Mouse (Mus musculus) layer of hippocampus, adult 8-10 months (tissue): Measurements from ENCODE around the gene Kif26b. TPM values are rescaled to one million over a fixed set of nuclear protein-coding genes. Genes with fewer than 3 reads are reported as not detected.

Source experiments
- DNase-seq, 2 experiments: peaks; one replicate each; pipeline ENCODE4 v3.0.0; 2022; ENCODE audit warnings: low spot score in 2 of 2
- total RNA-seq, 4 experiments: library from RNA; stranded (reverse); gene quantifications; 2 replicates each; pipeline ENCODE4 v1.2.4; 2022

Gene Kif26b
- total RNA-seq, 4 experiments from 2014 or later = 14.4 to 21.3 (median 17.9) TPM

GRCm38 (mm10) chr1:178530301-178531078 lies 1.6 kb downstream of the Kif26b start:
- peak; percentile 70 to 79 for DNase-seq

- DNase-seq = no peak
Measured at GRCm38 (mm10) chr1:178540247-178540646, 11.3 kb downstream of the Kif26b start.

GRCm38 (mm10) chr1:178542415-178542814 lies 13.5 kb downstream of the Kif26b start:
- DNase-seq = no peak

- DNase-seq = no peak
Measured at GRCm38 (mm10) chr1:178542990-178543944, 14.3 kb downstream of the Kif26b start.

GRCm38 (mm10) chr1:178544585-178544984 lies 15.7 kb downstream of the Kif26b start:
- DNase-seq = no peak

- DNase-seq = no peak
Measured at GRCm38 (mm10) chr1:178549576-178549975, 20.7 kb downstream of the Kif26b start.

GRCm38 (mm10) chr1:178550477-178551047 lies 21.6 kb downstream of the Kif26b start:
- DNase-seq = no peak

GRCm38 (mm10) chr1:178552278-178552897 lies 23.5 kb downstream of the Kif26b start:
- DNase-seq = no peak

- no peak for DNase-seq
Measured at GRCm38 (mm10) chr1:178552898-178553284, 24.0 kb downstream of the Kif26b start.

GRCm38 (mm10) chr1:178556226-178556625 lies 27.3 kb downstream of the Kif26b start:
- no peak for DNase-seq

GRCm38 (mm10) chr1:178560043-178560442 lies 31.1 kb downstream of the Kif26b start:
- DNase-seq = no peak

- DNase-seq = no peak
Measured at GRCm38 (mm10) chr1:178563834-178564233, 34.9 kb downstream of the Kif26b start.

GRCm38 (mm10) chr1:178564800-178565199 lies 35.9 kb downstream of the Kif26b start:
- DNase-seq = no peak

- DNase-seq = no peak
Measured at GRCm38 (mm10) chr1:178568551-178569545, 39.9 kb downstream of the Kif26b start.

GRCm38 (mm10) chr1:178571009-178571408 lies 42.1 kb downstream of the Kif26b start:
- DNase-seq = no peak

GRCm38 (mm10) chr1:178571885-178572444 lies 43.0 kb downstream of the Kif26b start:
- no peak for DNase-seq

- no peak for DNase-seq
Measured at GRCm38 (mm10) chr1:178573406-178574032, 44.6 kb downstream of the Kif26b start.

GRCm38 (mm10) chr1:178575706-178576105 lies 46.8 kb downstream of the Kif26b start:
- no peak for DNase-seq

- no peak for DNase-seq
Measured at GRCm38 (mm10) chr1:178576926-178577325, 48.0 kb downstream of the Kif26b start.
